Mouse (Mus musculus) kidney, adult 9 months (tissue): ENCODE results near the gene Pnpla2.
A peak's percentile ranks its signal among the peaks of the same experiment; 100 is the strongest.
"Not testable (repeated sequence)": the region's sequence is repeated elsewhere in the genome, so short reads cannot be mapped to it uniquely, and the experiment has no call there.

Experiments
- DNase-seq: peaks from one replicate; pipeline ENCODE4 v3.0.0; 2022

The Pnpla2 gene

DNA sequence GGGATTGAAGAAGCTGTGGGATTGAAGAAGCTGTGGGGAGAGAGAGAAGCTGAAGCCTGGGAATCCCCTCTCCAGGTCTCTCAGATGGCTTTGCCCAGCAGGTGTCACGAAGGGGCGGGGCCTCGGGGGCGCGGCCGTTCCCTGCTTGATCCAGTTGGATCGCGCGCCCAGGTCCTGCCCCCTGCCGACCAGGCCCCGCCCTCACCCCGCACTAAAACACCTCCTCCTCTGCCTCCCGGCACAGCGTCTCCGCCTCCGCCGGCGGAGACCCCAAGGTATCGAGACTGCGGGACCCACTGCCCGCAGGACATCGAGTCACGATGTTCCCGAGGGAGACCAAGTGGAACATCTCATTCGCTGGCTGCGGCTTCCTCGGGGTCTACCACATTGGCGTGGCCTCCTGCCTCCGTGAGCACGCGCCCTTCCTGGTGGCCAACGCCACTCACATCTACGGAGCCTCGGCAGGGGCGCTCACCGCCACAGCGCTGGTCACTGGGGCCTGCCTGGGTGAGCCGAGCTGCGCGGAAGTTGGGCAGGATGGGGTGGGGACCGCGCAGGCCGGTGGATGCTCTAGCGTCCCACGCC lies at the start of gene Pnpla2:
Gene Pnpla2, plus strand, starts transcription at position 232 of the 585 bp plus-strand sequence.
- DNase-seq: peak; percentile 96

DNA sequence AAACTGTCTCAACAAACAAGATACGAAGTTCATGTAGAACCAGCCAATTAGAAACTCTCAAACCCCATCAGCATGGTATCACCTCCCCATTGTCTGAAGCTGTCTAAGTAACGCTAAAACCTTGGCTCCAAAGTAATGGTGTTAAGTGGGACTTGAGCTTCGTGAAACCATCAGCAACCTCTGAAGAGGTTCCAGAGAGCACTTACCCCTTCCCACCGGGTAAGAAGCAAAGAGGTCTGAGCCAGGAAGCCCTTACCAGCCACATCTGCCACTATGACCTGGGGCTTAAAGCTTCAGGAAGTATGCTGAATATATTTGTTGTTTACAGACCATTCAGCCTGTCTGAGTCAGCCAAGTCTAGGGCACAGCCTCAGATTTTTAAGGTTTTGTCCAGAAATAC lies 49.5 kb upstream of the Pnpla2 start:
- no peak for DNase-seq

DNA sequence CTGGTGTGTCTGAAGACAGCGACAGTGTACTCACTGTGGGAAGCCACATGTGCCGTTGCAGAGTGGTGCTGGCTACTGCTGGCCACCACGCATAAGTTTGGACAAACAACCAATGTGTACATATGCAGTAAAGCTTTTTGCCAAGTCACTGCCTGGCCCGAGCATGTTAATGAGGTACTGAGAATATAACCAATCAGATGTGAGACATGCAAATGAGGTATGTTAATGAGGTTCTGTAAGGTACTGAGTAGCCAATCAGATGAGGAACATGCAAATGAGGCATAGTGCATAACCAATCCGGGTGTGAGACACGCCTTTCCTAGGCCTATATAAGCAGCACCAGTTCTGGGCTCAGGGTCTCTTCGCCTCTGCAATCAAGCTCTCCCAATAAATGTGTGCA lies 47.3 kb upstream of the Pnpla2 start:
- not testable (repeated sequence) for DNase-seq

DNA sequence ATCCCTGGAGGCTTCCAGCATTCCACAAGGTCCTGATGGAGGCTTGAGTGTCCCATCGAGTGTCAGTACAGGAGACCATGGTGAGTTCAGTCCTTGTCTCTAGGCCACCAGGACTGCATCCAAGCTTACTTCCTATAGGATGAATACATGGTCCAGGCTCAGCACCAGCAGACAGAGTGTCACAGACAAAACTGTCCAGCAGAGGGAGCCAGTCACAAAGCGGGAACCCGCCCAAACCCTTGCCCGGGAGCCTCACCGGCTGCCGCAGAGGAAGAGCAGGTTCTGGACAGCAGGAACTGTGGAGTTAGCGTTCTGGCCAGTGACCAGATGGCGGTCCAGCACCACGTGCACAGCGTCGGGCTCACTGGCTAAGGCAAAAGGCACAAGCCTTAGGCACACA lies 46.2 kb upstream of the Pnpla2 start:
- DNase-seq: peak; percentile 91

DNA sequence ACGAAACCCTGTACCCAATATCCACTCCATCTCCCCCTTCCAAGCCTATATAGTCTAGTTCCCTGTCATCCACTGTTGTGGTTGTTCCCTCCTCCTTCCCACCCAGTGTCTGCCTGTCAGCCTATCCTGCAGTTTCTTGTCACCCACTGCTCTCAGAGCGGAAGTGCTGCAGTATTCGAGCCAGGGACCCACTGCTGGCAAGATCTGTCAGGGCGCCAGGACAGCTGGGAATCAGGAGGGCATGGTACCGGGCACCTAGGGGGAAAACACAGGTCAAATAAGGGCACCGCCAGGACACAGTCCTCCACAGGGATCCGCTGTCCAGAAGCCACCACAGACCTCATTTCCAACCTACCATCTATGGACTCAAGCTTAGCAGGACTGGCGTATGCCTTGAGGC lies 44.4 kb upstream of the Pnpla2 start:
- DNase-seq: no peak

DNA sequence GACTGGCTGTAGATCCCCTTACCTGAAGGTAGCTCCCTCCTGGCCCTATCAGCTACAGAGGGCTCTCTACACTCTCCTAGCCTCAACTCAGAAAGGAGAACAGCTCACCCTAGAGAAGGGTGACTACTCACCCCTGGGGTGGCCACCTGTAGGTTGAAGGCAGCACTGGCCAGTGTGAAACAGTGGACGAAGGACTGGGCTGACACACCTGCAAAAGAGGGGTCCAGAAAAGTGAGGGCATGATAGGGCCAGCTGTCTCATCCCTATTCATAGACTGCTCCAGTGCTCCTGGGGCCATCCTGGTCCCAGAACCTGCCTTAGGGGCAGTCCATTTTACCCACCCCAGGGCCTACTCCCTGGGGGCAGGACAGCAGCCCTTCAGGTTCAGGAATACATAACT lies 43.3 kb upstream of the Pnpla2 start:
- DNase-seq: no peak

DNA sequence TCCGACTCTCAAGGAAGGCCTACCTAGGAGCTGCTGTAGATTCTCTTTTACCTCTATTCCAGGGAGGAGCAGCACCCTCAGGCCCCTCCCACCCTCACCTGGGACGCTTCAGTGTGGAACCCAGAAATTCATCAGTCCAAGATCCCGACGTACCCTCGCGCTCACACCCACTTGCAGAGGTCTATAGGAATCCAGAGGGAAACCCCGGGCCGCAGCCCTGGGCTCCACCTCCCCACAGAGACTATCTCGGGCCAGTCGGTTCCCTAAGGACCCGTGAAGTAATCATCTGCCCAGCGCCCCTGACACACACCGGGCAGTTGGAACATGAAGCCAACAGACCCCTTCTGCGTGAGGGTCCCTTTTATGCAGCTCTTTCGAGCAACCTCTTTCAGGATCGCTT lies 41.7 kb upstream of the Pnpla2 start:
- no peak for DNase-seq

DNA sequence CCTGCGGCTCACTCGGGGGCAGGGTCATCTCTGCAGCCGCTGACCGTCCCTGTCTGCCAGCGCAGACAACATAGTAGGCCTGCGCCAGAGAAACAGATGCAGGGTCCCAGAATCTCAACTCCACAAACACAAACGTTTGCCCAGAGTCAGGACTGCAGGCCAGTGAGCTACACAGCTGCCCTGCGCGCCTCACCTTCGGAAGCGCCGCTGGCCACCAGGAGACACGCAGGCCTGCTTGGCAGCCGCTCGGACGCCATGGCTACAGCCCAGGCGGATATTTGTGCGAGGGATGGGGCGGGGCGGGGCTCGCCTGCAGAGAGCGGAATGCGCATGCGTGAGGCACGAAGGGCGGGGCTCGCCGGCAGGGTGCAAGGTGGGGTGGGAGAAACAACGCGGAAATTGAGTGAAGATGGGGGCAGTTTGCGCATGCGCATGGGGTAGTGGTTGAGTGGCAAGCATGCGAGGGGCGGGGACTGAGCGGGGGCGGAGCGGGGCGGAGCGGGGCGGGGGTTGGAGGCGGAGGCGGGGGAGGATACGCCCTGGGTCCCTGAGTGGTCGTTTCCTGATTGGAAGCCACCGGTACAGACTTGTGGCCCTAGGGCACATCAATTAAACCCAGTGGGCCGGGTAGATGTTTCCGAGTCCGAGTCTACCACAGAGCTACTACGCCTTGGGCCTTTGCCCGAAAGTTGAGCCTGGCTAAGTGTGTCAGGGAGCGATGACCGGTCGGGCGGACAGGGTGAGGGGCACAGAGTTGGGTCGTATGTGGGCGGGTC lies 41.0 kb upstream of the Pnpla2 start, which contains the start of gene Gatd1:
Gene Gatd1, minus strand, starts transcription at position 328 of the 776 bp plus-strand sequence.
- DNase-seq: peak; percentile 99

DNA sequence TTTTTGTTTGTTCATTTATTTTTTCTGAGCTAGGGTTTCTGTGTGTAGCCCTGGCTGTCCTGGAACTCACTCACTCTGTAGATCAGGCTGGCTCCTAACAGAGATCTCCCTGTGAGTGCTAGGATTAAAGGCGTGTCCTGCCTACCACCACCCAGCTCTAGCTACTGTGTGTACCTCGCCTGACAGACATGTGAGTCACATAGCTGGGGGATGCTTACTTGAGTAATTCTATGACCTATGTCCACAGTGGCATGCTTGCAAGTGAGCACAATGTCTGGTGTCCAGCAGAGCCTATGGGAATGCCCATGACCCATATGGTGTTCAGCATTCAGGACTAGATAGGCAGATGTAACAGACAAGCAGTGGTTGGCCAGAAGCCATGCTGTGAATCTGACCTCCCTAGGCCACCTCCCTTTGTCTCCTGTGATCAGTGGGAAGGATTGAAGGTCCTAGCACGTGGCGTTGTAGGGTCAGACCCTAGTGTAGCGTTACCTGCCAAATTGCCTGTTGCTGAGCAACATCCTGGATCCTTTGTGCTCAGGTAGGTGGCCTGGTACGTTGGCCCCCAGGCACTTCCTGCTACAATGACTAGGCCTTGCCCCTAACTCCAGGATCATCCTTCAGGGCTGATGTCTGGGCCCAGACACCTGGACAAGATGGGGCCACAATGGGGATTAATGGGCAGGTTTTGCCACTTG lies 38.7 kb upstream of the Pnpla2 start:
- no peak for DNase-seq

DNA sequence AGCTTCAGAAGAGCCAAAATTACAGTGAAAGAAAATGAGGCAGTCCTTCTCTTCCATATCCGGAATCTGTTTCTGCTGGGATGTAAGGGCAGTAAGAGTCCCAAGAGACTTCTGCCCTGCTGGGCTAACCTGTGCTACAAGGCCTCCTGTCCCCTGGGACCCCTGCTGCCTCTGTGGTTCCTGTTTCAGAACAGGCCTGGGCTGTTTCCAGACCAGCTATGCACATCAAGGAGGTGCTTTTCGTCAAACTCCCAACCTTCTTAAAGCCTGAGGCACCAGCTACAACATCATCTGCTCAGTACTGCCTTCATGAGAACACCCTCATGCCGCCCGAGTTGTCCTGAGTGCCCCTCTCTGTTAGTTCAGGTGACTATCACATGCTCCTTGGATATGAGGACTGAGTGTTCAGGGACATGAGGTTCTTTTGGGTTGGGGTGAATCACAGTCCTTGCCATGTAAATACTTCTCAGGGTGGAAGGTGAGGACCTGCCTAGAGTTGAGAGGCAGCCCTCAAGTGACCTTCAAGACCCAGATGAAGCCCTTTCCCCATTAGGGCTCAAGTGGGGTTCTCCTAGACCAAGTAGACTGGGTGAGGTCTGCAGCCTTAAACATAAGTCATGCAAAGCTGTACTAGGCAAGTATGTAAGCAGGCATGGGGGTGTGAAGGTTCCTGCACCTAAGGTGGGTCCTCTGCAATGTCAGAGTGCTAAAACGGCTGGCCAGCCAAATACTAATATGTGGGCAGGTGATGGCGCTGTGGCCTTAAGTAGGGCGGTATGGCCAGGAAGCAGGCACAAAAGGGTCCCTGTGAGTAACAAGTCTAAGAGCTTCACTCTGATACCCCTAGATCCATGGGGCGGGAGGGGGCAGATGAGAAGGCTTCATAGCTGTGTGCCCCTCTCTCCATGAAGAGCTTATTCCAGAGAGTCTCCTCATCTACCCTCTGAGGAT lies 37.0 kb upstream of the Pnpla2 start:
- DNase-seq: no peak

DNA sequence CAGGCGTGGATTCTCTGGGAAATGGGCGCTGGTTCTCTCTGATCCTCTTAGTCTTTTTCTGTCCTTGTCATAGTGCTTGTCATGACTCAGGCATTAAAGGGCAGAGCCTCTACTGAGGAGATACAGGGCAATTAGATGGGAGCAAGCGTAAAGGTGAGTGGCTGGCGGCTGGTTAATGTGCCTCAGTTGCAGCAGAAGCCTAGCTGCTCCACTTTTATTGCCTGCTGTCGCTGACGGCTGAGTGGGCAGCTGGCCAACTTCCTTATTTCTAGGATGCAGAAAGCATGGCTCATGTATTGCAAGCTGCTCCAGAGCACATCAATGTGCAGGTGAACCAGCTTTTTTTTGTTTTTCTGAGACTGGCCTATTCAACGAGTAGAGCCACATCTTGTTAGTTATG lies 36.0 kb upstream of the Pnpla2 start:
- no peak for DNase-seq

DNA sequence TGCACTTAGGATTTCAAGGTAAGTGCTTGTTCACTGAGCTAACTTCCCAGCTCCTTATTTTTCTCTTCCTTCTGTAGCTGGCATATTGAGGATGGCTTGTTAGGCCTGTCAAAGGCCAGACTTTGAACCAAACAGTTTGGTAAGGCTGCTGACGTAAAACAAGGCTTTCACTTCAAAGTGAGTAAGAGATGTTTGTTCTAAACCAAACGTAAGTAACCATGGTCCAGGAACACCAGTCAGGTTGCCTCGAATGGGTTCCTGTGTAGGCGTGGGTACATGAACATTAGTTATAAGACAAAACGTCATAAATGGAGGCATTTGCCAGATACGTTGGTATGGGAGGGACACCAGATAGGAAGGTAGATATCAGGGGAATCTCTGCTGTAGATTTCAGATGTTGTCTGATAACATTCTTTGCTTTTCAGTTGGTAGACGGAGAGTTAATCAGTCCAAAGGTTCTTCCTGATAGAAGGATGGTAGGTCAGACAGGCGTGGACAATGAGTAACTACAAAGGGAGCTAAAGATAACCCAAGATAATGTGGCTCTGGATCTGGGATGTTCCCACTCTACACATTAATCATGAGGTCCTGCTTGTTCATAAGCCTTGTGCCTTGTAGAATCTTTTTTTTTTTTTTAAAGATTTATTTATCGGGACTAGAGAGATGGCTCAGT lies 34.8 kb upstream of the Pnpla2 start:
- DNase-seq: no peak

DNA sequence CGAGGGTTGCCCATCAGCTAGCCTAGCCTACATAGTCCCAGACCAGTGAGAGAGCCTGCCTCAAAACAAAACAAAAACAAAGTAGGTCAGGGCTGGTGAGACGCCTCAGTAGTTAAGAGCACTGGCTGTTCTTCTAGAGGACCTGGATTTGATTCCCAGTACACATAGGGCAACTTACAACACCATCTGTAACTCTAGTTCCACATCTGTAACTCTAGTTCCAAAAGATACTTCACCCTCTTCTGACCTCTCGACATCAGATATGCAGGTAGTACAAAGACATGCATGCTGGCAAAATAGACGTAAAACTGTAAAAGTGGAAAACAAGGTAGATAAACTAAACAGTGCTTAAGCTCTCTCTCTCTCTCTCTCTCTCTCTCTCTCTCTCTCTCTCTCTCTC lies 31.2 kb upstream of the Pnpla2 start:
- no peak for DNase-seq

DNA sequence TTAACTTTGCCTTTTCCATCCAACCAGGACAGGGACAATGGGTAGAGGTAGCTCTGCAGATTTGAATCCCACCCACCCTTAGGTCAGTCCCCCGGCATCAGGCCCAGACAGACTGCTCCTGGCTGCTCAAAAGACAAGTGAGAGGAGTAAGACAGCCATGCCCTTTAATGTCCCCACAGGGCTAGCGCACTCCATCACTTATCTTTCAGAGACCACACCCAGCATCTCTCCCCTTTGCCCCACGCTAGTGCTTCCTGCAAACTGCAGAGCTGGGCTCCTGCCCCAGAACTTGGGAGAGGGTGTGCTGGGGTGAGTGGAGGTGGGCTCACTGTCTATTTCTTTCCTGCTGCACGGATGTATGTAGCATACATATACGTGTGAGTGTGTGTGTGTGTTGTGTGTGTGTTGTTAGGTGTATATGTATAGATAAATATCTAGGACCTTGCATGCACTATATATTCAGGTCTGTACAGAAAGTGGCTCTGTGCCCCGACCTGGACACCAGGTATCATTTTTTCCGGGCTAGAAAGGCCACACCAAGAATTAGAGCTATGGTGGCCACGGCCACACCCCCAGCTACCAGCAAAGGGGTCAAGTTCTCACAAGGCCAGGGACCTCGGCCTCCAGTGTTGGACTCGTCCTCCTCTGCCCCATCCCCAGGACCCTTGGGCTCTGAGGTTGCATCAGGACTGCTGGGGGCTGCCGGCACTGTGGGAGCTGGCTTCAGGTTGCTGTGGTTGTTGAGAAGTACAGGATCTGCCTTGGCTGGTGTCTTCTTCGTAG lies 27.9 kb upstream of the Pnpla2 start:
- DNase-seq: no peak

DNA sequence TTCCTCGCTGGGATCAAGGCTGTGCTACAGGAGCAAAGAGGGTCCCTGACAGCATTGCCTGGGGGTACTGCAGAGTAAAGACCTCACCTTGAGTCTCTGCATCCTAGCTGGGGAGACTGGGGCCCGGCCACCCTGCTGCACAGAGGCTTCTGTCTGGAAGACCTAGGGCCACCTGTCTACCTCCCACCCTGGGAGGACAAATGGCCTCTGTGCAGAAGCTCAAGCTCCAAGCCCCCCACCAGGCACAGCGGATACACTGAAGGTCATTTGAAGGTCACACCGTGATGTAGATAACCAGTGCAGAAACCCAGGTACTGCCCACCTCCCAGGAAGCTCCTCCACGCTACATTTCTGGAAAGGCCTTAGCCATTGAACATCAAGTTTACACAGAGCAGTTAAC lies 26.3 kb upstream of the Pnpla2 start:
- DNase-seq: no peak

DNA sequence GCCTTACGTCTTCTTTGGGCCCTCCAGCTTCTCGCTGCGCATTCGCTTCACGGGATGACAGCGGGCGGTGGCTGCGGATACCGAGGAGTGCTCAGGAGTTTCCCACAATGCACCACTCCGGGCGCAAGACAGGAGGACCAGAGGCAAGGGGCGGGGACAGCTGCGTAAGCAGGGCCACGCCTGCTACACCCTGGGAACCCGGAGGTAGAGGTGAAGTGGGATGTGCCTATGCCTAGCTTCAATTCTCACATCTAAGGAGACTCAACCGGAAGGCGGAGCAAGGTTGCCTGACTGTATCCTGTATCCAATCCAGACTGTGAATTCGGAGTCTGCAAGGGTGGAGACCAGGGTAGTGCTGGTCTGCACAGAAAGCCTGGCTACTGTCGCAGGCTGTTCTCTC lies 25.7 kb upstream of the Pnpla2 start, which contains the start of gene Cend1:
Gene Cend1, minus strand, starts transcription at position 182 of the 400 bp plus-strand sequence.
- DNase-seq: peak; percentile 56

DNA sequence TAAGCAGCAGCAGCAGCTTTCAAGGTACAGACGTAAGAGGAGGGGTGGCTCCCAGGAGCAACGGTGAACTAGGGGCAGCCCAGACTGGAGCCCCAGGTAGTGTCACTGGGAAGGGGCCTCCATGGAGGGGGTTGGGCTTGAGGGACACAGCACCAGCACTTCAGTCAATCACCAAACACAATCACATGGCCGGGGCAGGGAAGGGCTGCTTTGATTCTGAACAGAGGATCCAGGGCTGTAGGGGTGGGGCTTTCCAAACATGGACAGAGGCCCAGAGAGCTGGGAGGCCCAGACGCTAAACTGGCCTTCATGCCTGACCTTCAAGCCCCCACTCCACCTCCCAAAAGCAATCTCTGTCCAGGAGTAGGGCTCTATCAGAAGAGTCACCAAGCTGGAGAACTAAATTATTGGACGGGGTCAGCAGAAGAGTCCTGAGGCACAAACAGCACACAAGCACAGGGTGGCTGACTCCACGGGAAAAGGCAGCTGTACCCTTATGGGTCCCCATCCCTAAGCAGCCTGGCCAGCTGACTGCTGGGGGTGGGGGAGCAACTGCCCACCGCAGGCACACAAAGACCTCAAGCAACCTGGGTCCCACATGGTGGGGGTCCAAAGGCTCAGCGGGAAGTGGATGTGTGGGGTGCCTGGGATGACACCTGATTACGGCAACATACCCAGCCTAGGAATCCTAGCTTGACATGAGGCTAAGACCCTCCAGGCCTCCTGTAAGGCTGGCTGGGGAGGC lies 25.0 kb upstream of the Pnpla2 start:
- no peak for DNase-seq

DNA sequence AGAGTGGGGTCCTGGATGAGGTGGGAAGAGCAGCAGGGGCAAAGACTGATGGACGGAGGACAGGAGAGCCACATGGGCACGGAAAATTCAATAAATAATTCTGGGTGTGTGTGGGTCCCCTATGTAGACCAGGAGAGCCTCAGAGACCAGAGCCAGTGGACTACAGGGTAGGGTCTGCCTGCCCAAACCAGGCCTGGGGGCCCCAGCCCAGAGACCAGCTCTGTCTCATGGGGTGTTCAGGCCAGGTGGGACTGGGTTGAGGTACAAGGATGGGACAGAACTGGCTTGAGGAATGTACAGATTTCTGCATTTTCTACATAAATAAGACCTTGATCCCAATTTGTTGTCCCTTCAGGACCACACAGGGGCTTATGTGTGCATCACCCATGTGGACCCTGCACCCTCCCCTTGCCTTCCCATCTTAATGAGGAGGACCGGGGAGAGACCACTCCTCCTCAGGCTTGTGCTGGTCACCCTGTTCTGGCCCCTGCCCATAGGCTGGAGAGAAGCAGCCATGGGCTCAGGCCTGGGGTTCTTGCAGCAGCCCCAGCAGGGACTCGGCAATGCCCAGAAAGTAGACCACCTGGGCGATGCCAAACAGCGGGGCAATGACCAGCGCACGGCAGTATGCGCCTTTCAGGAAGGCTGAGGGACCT lies 24.3 kb upstream of the Pnpla2 start:
- DNase-seq: no peak

DNA sequence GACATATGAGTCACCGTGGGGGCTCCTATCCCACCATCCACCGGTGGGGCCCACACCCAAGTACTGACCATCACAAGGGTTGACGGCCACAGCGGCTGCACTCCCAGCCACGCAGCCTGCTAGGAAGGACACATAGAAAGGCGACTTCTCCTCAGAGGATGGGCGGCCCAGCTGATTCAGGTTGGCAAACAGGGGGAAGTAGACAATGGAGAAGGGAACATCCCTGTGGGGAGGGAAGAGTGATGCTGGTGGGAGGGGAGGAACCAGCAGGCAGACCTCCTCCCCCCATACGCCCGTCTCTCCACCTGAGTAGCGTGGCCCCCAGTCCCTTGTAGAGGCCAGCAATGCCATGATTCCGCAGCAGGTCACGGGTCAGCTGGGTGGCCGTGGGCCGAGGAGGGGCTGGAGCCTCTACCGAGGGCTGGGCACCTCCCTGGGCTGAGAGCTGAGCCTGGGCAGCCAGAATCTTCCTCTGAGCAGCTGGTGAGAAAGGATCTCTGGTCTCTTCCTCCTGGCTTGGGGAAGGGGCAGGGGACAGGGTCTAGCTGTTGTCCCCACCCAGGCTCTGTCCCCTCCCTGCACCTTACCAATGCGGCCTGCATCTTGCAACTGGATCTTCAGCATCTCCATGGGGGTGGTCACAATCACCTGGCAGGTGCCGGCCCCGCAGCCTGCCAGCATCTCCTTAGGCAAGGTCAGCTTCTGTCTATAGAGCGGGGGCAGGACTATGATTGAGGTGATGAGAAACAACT lies 23.4 kb upstream of the Pnpla2 start:
- DNase-seq: no peak
